Mouse (Mus musculus): ENCODE measurements at regions not wholly inside any gene's neighbourhood (a gene's known extent, or its start where the extent isn't known, plus 50 kb on each side); places are given as distances from the start of the nearest gene placed in this dataset.

DNA sequence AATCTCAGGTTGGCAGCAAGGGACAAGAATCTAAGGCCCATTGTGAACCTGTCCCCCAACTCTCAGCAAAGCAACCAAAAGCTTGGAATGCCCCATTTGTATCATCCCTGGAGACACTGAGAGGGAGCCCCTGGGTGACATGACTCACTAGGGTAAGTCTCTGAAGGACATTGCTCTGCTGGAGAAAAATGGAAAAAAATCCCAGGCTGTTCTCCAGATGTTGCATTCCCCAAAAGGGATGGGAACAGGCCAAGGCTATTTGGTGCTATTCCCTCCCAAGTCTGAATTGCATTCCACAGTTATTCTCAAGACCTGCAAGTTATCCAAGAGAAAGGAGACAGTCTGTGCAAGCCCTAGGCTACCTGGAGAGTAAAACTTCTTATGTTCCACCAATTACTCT is 77.7 kb downstream of the Rbm43 start:
- H3K4me3 ChIP-seq (replicated peaks; ENCODE audit: low read depth, low read length), result no peak overlapping the region
- no peak for DNase-seq
- no peak overlapping the region for H3K4me2 ChIP-seq (ENCODE audit: low read length)
- ATAC-seq (ENCODE audit: low FRiP score, low TSS enrichment), result no peak
- H3K9me3 ChIP-seq (ENCODE audit: control insufficient read depth, low read length), result no peaks in the 10 kb centered on the region
- H3K9ac ChIP-seq (replicated peaks; ENCODE audit: low read length), result no peak overlapping the region
- H3K4me1 ChIP-seq (ENCODE audit: control insufficient read depth, insufficient read depth, low read length), result no peaks in the 10 kb centered on the region
- no peaks in the 10 kb centered on the region for H3K36me3 ChIP-seq (ENCODE audit: control insufficient read depth, insufficient read depth, low read length)
- H3K27me3 ChIP-seq (ENCODE audit: control insufficient read depth, insufficient read depth, low read length), result no peaks in the 10 kb centered on the region
- H3K27ac ChIP-seq (replicated peaks; ENCODE audit: low read depth, low read length), result no peak overlapping the region

DNA sequence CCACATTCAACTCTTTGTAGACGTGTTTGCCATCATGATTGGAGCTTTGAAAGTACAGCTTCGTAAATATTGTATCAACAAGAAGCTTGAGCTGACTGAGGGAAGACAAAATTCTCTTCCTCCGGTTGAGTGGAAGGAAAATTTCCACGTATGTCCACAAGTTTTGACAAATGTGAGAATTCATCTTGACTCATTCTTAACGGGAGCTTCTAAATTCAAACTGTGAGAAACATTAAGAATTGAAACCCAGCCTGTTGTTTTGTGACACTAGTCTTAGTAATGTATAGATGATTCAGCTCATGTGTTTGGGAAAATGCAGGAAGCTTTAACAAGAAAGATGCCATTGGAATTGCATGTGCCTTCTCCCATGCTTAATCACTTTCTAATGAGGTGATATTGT is 68.9 kb downstream of the Rbm43 start:
- DNase-seq, result no peak
- Histone ChIP-seq H3K4me2 (ENCODE audit: low read length) (no peak overlapping the region), H3K27ac (replicated peaks; ENCODE audit: low read depth, low read length) (no peak overlapping the region), H3K9ac (replicated peaks; ENCODE audit: low read length) (no peak overlapping the region), H3K9me3 (ENCODE audit: control insufficient read depth, low read length) (no peaks in the 10 kb centered on the region), H3K4me1 (ENCODE audit: control insufficient read depth, insufficient read depth, low read length) (no peaks in the 10 kb centered on the region), H3K36me3 (ENCODE audit: control insufficient read depth, insufficient read depth, low read length) (no peaks in the 10 kb centered on the region), H3K4me3 (replicated peaks; ENCODE audit: low read depth, low read length) (no peak overlapping the region), H3K27me3 (ENCODE audit: control insufficient read depth, insufficient read depth, low read length) (no peaks in the 10 kb centered on the region)
- WGBS, result 89% methylated on average over 5 of the region's 5 CpGs
- no peak for ATAC-seq (ENCODE audit: low FRiP score, low TSS enrichment)

DNA sequence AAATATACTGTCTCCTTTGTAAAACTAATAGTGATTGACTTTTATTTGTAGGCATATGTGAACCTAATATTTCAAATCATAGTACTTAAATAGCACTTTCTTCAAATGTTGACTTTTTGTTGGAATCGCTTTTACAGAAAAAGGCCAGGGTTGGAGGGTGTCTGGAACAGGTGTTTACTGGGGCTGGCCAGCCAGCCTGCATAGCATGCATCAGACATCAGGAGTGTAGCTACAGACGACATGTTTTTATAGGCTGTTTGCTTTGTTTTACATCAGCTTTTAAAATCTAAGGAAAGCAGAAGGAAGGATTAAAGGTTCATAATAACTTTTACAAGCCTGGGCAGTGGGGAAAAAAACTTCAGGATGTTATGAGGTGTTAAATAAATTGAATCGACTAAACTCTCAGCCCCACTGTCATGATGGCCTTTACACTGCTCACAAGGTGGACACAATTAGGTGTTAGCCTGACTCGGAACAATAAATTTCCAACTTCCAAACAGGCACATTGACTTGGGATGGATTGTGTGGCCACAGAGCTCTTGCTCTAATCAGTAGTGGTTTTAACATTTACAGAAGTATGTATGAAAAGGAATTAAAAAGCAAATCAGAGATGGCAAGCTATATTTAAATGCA is 66.0 kb downstream of the Rbm43 start:
- Histone ChIP-seq H3K4me1 (ENCODE audit: control insufficient read depth, insufficient read depth, low read length) (no peaks in the 10 kb centered on the region), H3K27me3 (ENCODE audit: control insufficient read depth, insufficient read depth, low read length) (no peaks in the 10 kb centered on the region), H3K36me3 (ENCODE audit: control insufficient read depth, insufficient read depth, low read length) (no peaks in the 10 kb centered on the region), H3K9ac (replicated peaks; ENCODE audit: low read length) (no peak overlapping the region), H3K27ac (replicated peaks; ENCODE audit: low read depth, low read length) (no peak overlapping the region), H3K4me3 (replicated peaks; ENCODE audit: low read depth, low read length) (no peak overlapping the region), H3K9me3 (ENCODE audit: control insufficient read depth, low read length) (no peaks in the 10 kb centered on the region), H3K4me2 (ENCODE audit: low read length) (no peak overlapping the region)
- no peak for ATAC-seq (ENCODE audit: low FRiP score, low TSS enrichment)
- no peak for DNase-seq
- 90% methylated on average over 4 of the region's 4 CpGs for WGBS

DNA sequence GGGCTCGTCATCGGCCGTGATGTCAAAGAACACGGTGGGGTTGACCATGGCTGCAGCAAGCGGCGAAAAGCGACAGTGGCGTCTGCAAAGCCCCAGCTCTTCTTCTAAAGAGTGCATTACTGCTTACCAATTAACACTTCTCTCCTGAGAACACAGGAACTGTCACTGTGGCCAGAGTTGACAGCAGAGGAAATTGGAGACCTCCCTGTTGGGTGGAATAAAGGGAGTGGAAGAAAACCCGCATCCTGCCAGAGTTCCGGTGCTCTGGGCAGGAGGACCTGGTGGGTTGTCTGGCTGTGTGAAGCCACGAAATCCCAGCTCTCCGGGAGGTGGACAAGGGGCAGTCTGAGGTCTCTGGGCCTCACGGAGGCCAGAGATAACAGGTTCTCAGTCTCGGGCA is 63.4 kb downstream of the Rbm43 start:
- Histone ChIP-seq H3K9ac (replicated peaks; ENCODE audit: low read length) (no peak overlapping the region), H3K27me3 (ENCODE audit: control insufficient read depth, insufficient read depth, low read length) (no peaks in the 10 kb centered on the region), H3K4me2 (ENCODE audit: low read length) (no peak overlapping the region), H3K4me3 (replicated peaks; ENCODE audit: low read depth, low read length) (no peak overlapping the region), H3K4me1 (ENCODE audit: control insufficient read depth, insufficient read depth, low read length) (no peaks in the 10 kb centered on the region), H3K36me3 (ENCODE audit: control insufficient read depth, insufficient read depth, low read length) (no peaks in the 10 kb centered on the region), H3K9me3 (ENCODE audit: control insufficient read depth, low read length) (no peaks in the 10 kb centered on the region), H3K27ac (replicated peaks; ENCODE audit: low read depth, low read length) (no peak overlapping the region)
- 92% methylated on average over 14 of the region's 14 CpGs for WGBS
- ATAC-seq (ENCODE audit: low FRiP score, low TSS enrichment), result no peak
- DNase-seq, result no peak
